Mouse (Mus musculus): ENCODE data around the gene Cryaa. TPM values are rescaled to one million over a fixed set of nuclear protein-coding genes. Genes with fewer than 3 reads are reported as not detected.

Cryaa gene
- polyA plus RNA-seq, 1 experiment from 2014 or later: not detected

Other genes starting within 250 kb of the Cryaa start
- gene Wdr4, start 157.8 kb upstream of the Cryaa start, polyA plus RNA-seq (2015; fragmentation: Nextera tagmentation; extraction: Ambion mirVana): 15.8 and 16.4 TPM in 2 replicates
- 169 and 174 TPM in 2 replicates for gene Ndufv3, start 157.7 kb upstream of the Cryaa start, polyA plus RNA-seq (2015; fragmentation: Nextera tagmentation; extraction: Ambion mirVana)
- gene Pknox1, start 113.1 kb upstream of the Cryaa start, polyA plus RNA-seq (2015; fragmentation: Nextera tagmentation; extraction: Ambion mirVana): 10.3 and 11.0 TPM in 2 replicates
- 59.8 and 69.0 TPM in 2 replicates for gene Cbs, start 40.6 kb upstream of the Cryaa start, polyA plus RNA-seq (2015; fragmentation: Nextera tagmentation; extraction: Ambion mirVana)
- 126 and 129 TPM in 2 replicates for gene U2af1, start 18.9 kb upstream of the Cryaa start, polyA plus RNA-seq (2015; fragmentation: Nextera tagmentation; extraction: Ambion mirVana)
- 5.4 and 5.9 TPM in 2 replicates for gene Sik1, start 178.0 kb downstream of the Cryaa start, polyA plus RNA-seq (2015; fragmentation: Nextera tagmentation; extraction: Ambion mirVana)